Mouse (Mus musculus) effector memory CD4-positive, alpha-beta T cell, adult 7 months (primary cell): Measurements from ENCODE around the gene Nqo1. TPM values are rescaled to one million over a fixed set of nuclear protein-coding genes. Genes with fewer than 3 reads are reported as not detected.

ENCODE experiments used
- polyA plus RNA-seq: library from polyadenylated mRNA; unstranded; fragments of 100-300 nt; shearing (Covaris generic); gene quantifications from one replicate; pipeline ENCODE4 v1.2.1, GENCODE M21; 2017

Nqo1 gene
- 0.24 TPM for polyA plus RNA-seq

DNA sequence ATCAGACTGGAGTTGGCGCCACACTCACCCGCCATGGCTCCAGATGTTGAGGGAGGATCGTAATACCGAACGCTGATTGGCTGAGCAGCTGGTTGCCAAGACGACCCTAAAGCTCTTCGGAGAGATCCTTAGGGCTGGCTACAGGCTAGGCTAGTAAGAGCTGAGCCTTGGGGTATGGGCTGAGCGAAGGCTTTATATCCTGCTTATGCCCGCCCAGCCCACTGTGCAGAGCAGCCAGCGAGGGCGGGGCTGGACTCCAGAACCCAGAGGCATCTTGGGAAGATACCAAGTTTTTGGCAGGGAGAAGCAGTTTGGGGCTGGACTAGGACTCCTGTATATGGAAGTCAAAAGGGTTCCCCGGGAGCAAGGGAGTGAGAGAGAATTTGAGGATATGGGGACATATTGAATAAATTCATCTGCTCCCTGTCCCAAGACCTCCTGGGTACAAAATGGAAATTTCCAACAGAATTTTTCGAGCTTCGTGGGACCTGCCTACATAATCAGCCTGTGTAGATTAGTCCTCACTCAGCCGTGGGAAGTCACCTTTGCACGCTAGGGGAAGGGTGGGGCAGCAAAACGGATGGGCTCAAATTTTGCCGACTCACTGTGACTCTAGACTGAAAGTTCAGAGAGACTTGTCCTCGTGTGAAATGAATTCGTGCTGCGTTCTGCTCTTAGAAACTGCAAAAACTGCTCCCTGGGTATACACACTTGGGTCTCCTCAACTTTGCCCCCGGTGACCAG is at the start of gene Nqo1:
TSS of gene Nqo1 (minus strand) at position 169 of the 744 bp plus-strand sequence.

DNA sequence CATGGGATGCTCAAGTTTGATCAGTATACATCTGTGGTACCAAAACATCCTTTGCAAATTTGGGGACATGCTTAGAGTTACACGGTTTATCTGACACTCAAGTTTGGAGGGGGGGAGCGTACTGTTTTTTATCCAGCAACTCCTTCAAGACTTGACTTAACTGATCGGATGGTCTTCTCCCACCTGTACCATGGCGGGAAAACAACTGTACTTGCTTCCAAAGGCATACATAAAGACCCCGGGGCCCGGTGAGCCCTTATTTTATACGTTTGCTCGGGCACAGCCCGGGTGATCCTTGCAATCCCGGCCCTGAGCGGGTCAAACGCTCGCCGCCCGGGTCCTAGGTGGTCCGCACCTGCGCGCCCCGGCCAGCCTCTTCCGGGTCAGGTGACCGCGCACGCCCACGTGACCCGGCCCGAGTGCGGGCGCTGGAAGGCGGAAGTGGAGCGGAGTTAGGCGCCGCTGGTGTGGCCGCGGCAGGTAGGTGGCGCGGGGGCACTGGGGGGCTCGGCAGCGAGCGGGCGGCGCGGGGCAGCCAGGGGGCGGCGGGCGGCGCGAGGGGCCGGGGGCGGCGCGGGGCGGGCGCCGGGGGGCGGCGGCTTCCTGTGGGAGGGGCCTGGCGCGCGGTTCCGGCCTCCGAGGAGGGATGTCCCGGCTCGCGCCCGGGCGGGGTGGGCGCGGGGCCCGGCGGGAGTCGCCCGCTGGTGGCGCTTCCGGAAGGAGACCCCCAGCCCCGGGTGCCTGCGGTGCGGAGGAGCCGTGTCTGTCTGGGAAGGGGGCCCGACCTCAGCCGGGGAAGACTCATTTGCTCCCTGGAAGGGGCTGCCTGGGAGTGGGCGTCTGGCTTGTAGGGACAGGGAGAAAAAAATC is 33.2 kb upstream of the Nqo1 start, which contains the start of gene Wwp2:
TSS of gene Wwp2 (plus strand) at position 404 of the 870 bp plus-strand sequence.

DNA sequence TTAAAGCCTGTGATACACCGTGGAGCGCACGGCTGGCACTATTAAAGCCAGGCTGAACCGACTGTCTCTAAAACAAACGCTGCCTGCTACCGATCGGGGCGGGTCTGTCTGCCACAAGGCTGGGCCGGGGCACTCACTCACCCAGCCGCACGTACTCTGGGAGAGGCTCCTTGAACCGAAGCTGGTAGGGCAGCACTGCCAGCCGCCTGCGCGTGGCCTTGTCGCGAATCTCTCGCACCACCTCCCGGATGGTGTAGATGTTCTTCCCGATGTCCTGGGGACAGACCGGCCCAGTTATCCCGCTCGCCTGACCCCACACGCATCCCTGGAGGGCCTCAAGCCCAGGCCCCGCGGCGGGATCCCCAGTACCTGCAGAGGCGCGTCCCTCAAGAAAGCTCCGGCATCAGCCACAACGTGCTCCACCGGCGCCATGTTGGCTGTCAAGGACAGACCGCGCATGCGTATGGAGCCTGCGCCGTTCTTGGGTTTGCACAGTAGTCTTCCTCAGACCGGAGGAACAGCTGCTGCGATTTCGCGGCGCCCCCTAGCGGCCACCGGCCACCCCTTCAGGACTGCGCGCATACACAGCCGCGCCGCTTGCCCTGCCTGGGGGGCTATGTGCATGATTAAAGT is 21.7 kb upstream of the Nqo1 start, which contains the start of gene Nob1:
TSS of gene Nob1 (minus strand) at position 455 of the 633 bp plus-strand sequence.

Other genes with a start within 250 kb of the Nqo1 start
- gene Nfat5, start 109.7 kb downstream of the Nqo1 start, polyA plus RNA-seq: 18.6 TPM
- 60.5 TPM for gene Nob1, start 21.8 kb upstream of the Nqo1 start, polyA plus RNA-seq
- gene Wwp2, start 33.2 kb upstream of the Nqo1 start, polyA plus RNA-seq: 82.2 TPM
- 83.4 TPM for gene Psmd7, start 185.3 kb upstream of the Nqo1 start, polyA plus RNA-seq